Mouse (Mus musculus): ENCODE measurements around the gene Cacnb3. TPM values are rescaled to one million over a fixed set of nuclear protein-coding genes. Genes with fewer than 3 reads are reported as not detected.
"Not testable (repeated sequence)": the region's sequence is repeated elsewhere in the genome, so short reads cannot be mapped to it uniquely, and the experiment has no call there.

Gene Cacnb3
- polyA plus RNA-seq (2016; fragmentation: Nextera tagmentation; extraction: Ambion mirVana) = 86.2 and 99.6 TPM in 2 replicates

GRCm38 (mm10) chr15:98630540-98630939 is at the start of gene Cacnb3:
Gene Cacnb3, plus strand, starts transcription at chr15:98630840.
- 42% methylated on average over 3 of the region's 4 CpGs for WGBS
- no peak for ATAC-seq (ENCODE audit: low FRiP score, low read depth)
- Histone ChIP-seq H3K4me2 (replicated peaks) (peak within 1 kb of the TSS; percentile 86), H3K36me3 (no peaks in the 10 kb centered on the region), H3K27me3 (peaks cover 57% of the 10 kb centered on the region), H3K9me3 (no peaks in the 10 kb centered on the region), H3K4me3 (peak within 1 kb of the TSS; percentile 78), H3K4me1 (peaks cover 58% of the 10 kb centered on the region), H3K9ac (replicated peaks) (no peak within 1 kb of the TSS; the same call in 1 of the 2 replicates), H3K27ac (replicated peaks) (peak within 1 kb of the TSS; percentile 97; the same call in 1 of the 2 replicates)

DNA sequence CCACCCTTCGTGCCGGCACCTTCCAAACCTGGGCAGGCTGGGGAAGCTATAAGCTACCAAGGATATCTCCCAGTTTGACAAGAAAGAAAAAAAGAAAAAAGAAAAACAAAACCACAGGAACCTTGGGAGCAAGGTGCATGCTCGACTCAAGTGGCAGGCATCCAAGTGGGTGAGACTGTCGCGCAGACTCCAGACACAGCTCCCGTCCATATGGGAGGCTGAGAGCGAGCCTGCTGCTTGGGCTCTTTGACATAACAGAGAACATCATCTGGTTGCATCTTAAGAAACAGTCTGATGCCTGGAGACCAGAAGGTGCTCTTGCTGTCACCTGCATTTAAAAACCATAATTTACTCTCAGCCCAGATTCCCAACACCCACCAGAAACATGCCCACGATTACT is 48.2 kb upstream of the Cacnb3 start:
- Histone ChIP-seq H3K4me2 (replicated peaks) (no peak overlapping the region), H3K4me1 (no peaks in the 10 kb centered on the region), H3K9me3 (no peaks in the 10 kb centered on the region), H3K9ac (replicated peaks) (no peak overlapping the region), H3K4me3 (no peak overlapping the region), H3K27me3 (no peaks in the 10 kb centered on the region), H3K27ac (replicated peaks) (no peak overlapping the region), H3K36me3 (no peaks in the 10 kb centered on the region)
- no peak for ATAC-seq (ENCODE audit: low FRiP score, low read depth)
- 89% methylated on average over 8 of the region's 8 CpGs for WGBS

GRCm38 (mm10) chr15:98582996-98583395 is 47.6 kb upstream of the Cacnb3 start:
- no peaks in the 10 kb centered on the region for H3K27me3 ChIP-seq
- no peaks in the 10 kb centered on the region for H3K9me3 ChIP-seq
- 77% methylated on average over 8 of the region's 8 CpGs for WGBS
- no peak overlapping the region for H3K4me2 ChIP-seq (replicated peaks)
- no peaks in the 10 kb centered on the region for H3K36me3 ChIP-seq
- H3K4me3 ChIP-seq = no peak overlapping the region
- no peak overlapping the region for H3K9ac ChIP-seq (replicated peaks)
- no peak overlapping the region for H3K27ac ChIP-seq (replicated peaks)
- no peak for ATAC-seq (ENCODE audit: low FRiP score, low read depth)
- no peaks in the 10 kb centered on the region for H3K4me1 ChIP-seq

DNA sequence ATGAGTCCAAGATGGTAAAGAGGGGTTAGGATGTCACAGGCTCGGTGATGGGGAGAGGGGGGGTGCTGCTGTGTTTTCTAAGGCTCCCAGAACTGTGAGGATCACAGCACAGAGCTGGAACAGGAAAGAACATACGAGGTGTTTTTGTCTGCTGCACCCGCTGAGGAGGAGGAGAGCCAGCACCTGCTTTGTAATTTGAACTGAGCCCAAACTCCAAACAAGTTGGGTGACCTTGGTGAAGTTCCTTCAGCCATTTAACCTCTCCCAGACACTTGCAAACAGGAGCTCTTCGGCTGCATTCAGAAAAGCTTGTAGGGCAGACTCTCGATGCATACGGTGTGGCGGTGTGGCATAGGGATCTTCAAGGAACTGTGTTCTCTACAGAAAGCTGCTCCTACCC is 45.2 kb upstream of the Cacnb3 start:
- peaks cover 13% of the 10 kb centered on the region for H3K36me3 ChIP-seq
- H3K4me2 ChIP-seq (replicated peaks) = no peak overlapping the region
- H3K27ac ChIP-seq (replicated peaks) = no peak overlapping the region
- no peak overlapping the region for H3K4me3 ChIP-seq
- H3K9ac ChIP-seq (replicated peaks) = no peak overlapping the region
- no peaks in the 10 kb centered on the region for H3K9me3 ChIP-seq
- no peaks in the 10 kb centered on the region for H3K27me3 ChIP-seq
- WGBS = 52% methylated on average over 7 of the region's 7 CpGs
- no peak for ATAC-seq (ENCODE audit: low FRiP score, low read depth)
- no peaks in the 10 kb centered on the region for H3K4me1 ChIP-seq

GRCm38 (mm10) chr15:98586141-98586540 is 44.5 kb upstream of the Cacnb3 start:
- 83% methylated on average over 9 of the region's 9 CpGs for WGBS
- H3K27me3 ChIP-seq; H3K4me3 ChIP-seq; H3K9me3 ChIP-seq; ATAC-seq (ENCODE audit: low FRiP score, low read depth); H3K9ac ChIP-seq (replicated peaks); H3K27ac ChIP-seq (replicated peaks); H3K4me1 ChIP-seq; H3K4me2 ChIP-seq (replicated peaks): not testable (repeated sequence)
- H3K36me3 ChIP-seq = peaks cover 20% of the 10 kb centered on the region

DNA sequence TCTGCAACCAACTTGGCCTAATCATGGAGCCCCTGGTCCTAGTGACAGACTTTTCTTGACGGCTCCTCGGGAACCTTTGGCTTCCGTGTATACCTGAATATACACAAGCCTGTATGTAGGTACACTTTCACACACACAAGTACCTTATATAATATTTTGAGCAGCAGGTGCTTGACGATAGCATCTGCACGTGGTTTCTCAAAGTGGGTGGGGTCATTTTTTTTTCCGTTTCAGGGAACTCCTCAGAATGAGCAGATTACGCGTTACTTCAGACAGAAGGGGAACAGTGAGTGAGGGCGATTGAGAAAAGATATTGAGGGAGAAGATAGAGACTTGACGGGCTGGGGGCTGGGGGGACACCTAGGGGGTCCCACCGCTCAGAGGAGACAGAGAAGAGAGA is 42.9 kb upstream of the Cacnb3 start:
- Histone ChIP-seq H3K36me3 (peaks cover 36% of the 10 kb centered on the region), H3K9ac (replicated peaks) (no peak overlapping the region), H3K9me3 (no peaks in the 10 kb centered on the region), H3K4me3 (no peak overlapping the region), H3K4me1 (no peaks in the 10 kb centered on the region), H3K4me2 (replicated peaks) (no peak overlapping the region), H3K27me3 (no peaks in the 10 kb centered on the region), H3K27ac (replicated peaks) (no peak overlapping the region)
- ATAC-seq (ENCODE audit: low FRiP score, low read depth) = no peak
- 90% methylated on average over 11 of the region's 11 CpGs for WGBS

- ATAC-seq (ENCODE audit: low FRiP score, low read depth) = no peak
- H3K27ac ChIP-seq (replicated peaks) = no peak overlapping the region
- no peaks in the 10 kb centered on the region for H3K27me3 ChIP-seq
- H3K4me3 ChIP-seq = no peak overlapping the region
- 70% methylated on average over 7 of the region's 7 CpGs for WGBS
- H3K36me3 ChIP-seq = peaks cover 57% of the 10 kb centered on the region
- no peaks in the 10 kb centered on the region for H3K9me3 ChIP-seq
- H3K9ac ChIP-seq (replicated peaks) = no peak overlapping the region
- no peak overlapping the region for H3K4me2 ChIP-seq (replicated peaks)
- no peaks in the 10 kb centered on the region for H3K4me1 ChIP-seq
These were observed 40.9 kb upstream of the Cacnb3 start for GRCm38 (mm10) chr15:98589640-98590336.

DNA sequence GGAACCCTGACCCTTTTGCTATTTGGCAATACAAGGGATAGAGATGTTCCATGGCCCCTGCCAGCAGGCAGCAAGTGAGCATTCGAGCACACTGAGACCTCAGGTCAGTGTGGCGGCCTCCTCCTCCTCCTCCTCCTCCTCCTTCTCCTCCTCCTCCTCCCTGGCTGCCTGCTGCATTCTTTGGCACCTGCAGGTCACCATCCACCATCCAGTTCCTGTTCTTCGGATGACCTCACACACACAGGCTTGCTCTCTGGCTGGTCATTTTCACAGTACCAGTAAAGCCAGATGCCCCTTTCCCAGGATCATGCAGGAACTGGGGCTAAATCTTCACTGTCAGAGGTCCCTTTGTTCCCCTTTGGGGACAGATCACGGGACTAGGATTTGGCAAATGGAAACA is 39.2 kb upstream of the Cacnb3 start:
- Histone ChIP-seq H3K9ac (replicated peaks) (no peak overlapping the region), H3K27me3 (no peaks in the 10 kb centered on the region), H3K36me3 (peaks cover 73% of the 10 kb centered on the region), H3K4me2 (replicated peaks) (no peak overlapping the region), H3K4me3 (no peak overlapping the region), H3K9me3 (no peaks in the 10 kb centered on the region), H3K4me1 (no peaks in the 10 kb centered on the region), H3K27ac (replicated peaks) (no peak overlapping the region)
- WGBS = 64% methylated on average over 4 of the region's 4 CpGs
- ATAC-seq (ENCODE audit: low FRiP score, low read depth) = no peak

- Histone ChIP-seq H3K4me3 (no peak overlapping the region), H3K27me3 (no peaks in the 10 kb centered on the region), H3K36me3 (peaks cover 95% of the 10 kb centered on the region), H3K4me2 (replicated peaks) (no peak overlapping the region), H3K9me3 (no peaks in the 10 kb centered on the region), H3K4me1 (no peaks in the 10 kb centered on the region), H3K9ac (replicated peaks) (no peak overlapping the region), H3K27ac (replicated peaks) (no peak overlapping the region)
- ATAC-seq (ENCODE audit: low FRiP score, low read depth) = no peak
- 88% methylated on average over 19 of the region's 19 CpGs for WGBS
These were observed 36.4 kb upstream of the Cacnb3 start for GRCm38 (mm10) chr15:98594193-98594592.

- H3K9me3 ChIP-seq = no peaks in the 10 kb centered on the region
- H3K27me3 ChIP-seq = no peaks in the 10 kb centered on the region
- no peaks in the 10 kb centered on the region for H3K4me1 ChIP-seq
- no peak overlapping the region for H3K4me3 ChIP-seq
- 93% methylated on average over 5 of the region's 5 CpGs for WGBS
- no peak for ATAC-seq (ENCODE audit: low FRiP score, low read depth)
- no peak overlapping the region for H3K27ac ChIP-seq (replicated peaks)
- H3K4me2 ChIP-seq (replicated peaks) = no peak overlapping the region
- H3K36me3 ChIP-seq = peaks cover 97% of the 10 kb centered on the region
- H3K9ac ChIP-seq (replicated peaks) = no peak overlapping the region
These were observed 35.6 kb upstream of the Cacnb3 start for GRCm38 (mm10) chr15:98595049-98595448.

DNA sequence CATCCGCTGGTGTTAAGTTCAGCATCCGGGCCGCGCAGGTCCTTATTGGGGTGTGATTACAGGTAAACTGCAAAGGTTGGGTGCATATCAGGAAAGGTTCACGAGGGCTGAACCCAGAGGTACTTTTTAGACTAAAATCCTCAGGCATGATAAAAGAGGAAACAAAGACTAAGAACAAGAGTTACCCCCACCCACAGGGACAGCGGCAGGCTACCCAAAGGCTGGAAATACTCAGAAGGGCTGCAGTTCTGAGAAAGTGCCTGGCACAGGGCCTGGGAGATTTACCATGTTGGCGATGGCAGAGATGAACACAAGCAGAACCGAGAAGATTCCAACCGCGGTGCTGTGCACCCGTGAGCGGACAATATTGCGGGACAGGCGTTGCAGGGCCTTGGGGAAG is 34.0 kb upstream of the Cacnb3 start:
- 95% methylated on average over 14 of the region's 14 CpGs for WGBS
- Histone ChIP-seq H3K27ac (replicated peaks) (no peak overlapping the region), H3K9ac (replicated peaks) (no peak overlapping the region), H3K27me3 (no peaks in the 10 kb centered on the region), H3K36me3 (peaks cover 96% of the 10 kb centered on the region), H3K4me1 (peaks cover 5% of the 10 kb centered on the region; the same call in 1 of the 2 replicates), H3K4me3 (no peak overlapping the region), H3K9me3 (no peaks in the 10 kb centered on the region), H3K4me2 (replicated peaks) (no peak overlapping the region)
- ATAC-seq (ENCODE audit: low FRiP score, low read depth) = no peak

- Histone ChIP-seq H3K36me3 (peaks cover 88% of the 10 kb centered on the region), H3K4me2 (replicated peaks) (no peak overlapping the region), H3K27ac (replicated peaks) (no peak overlapping the region), H3K4me1 (peaks cover 16% of the 10 kb centered on the region), H3K9ac (replicated peaks) (no peak overlapping the region), H3K27me3 (no peaks in the 10 kb centered on the region), H3K9me3 (no peaks in the 10 kb centered on the region), H3K4me3 (no peak overlapping the region)
- ATAC-seq (ENCODE audit: low FRiP score, low read depth) = no peak
- 81% methylated on average over 12 of the region's 12 CpGs for WGBS
These were observed 30.5 kb upstream of the Cacnb3 start for GRCm38 (mm10) chr15:98600036-98600709.
